Mouse (Mus musculus): ENCODE results near the gene A530064D06Rik. TPM values are rescaled to one million over a fixed set of nuclear protein-coding genes. Genes with fewer than 3 reads are reported as not detected.
"Not testable (repeated sequence)": the region's sequence is repeated elsewhere in the genome, so short reads cannot be mapped to it uniquely, and the experiment has no call there.

Gene A530064D06Rik
- polyA plus RNA-seq (2012), result not detected in 2 replicates

DNA sequence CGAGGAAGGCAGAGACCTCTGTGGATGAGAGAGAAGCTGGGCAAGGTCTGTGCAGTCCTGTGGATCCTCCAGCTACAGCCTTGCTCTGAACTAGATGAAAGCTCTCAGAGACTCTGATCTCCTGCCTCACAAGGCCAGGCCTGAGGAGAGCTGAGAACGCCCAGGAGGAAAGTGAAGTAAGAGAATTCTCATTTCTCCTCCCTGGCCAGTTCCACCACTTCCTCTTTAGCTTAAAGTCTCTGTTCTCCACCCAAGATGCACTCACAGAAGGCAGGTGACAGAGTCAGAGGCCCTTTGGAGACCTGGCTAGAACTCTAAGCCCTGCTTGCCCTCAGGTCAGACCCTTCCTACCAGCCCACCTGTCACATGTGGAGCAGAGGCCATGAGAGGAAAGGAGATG, at the start of gene A530064D06Rik:
Gene A530064D06Rik (minus strand): TSS at position 173 of the 400 bp plus-strand sequence.
- not testable (repeated sequence) for TF ChIP-seq GATA1 (IDR thresholded peaks at IDR 0.05; ENCODE audit: low read length)

- TF ChIP-seq GATA1 (IDR thresholded peaks at IDR 0.05; ENCODE audit: low read length), result no peak
These were observed 48.4 kb upstream of the A530064D06Rik start for GRCm38 (mm10) chr17:48215429-48215828.

- no peak for TF ChIP-seq GATA1 (IDR thresholded peaks at IDR 0.05; ENCODE audit: low read length)
These were observed 46.4 kb upstream of the A530064D06Rik start for GRCm38 (mm10) chr17:48213511-48213910.

DNA sequence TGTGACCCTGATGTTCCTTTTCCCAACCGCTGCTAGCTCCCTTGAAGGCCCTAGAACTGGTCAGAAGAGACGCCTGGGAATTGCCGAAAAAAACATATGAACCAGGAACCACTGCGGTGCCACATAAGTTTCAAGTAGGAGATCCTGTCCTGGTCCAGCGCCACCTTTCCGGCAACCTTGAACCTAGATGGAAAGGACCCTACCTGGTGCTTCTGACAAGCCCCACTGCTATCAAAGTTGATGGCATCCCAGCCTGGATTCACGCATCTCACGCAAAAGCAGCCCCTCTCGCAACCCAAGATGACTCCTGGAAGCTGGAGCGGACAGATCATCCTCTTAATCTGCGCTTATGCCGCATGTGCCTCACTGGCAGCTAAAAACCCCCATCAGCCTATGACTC, 45.5 kb upstream of the A530064D06Rik start:
- TF ChIP-seq GATA1 (IDR thresholded peaks at IDR 0.05; ENCODE audit: low read length), result no peak

GRCm38 (mm10) chr17:48203086-48203485, 36.0 kb upstream of the A530064D06Rik start:
- TF ChIP-seq GATA1 (IDR thresholded peaks at IDR 0.05; ENCODE audit: low read length), result no peak

DNA sequence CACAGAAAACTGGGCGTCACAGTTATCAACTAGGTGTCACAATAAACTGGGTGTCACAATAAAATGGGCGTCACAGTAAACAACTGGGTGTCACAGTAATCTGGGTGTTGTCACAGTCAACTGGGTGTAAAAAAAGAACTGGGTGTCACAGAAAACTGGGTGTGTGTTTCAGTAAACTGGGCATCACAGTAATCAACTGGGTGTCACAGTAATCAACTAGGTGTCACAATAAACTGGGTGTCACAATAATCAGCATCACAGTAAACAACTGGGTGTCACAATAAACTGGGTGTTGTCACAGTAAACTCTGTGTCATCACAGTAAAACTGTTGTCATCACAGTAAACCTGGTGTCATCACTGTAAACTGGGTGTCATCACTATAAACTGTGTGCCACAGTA, 25.3 kb upstream of the A530064D06Rik start:
- TF ChIP-seq GATA1 (IDR thresholded peaks at IDR 0.05; ENCODE audit: low read length), result no peak

- no peak for TF ChIP-seq GATA1 (IDR thresholded peaks at IDR 0.05; ENCODE audit: low read length)
These were observed 18.2 kb upstream of the A530064D06Rik start for GRCm38 (mm10) chr17:48185252-48185651.

DNA sequence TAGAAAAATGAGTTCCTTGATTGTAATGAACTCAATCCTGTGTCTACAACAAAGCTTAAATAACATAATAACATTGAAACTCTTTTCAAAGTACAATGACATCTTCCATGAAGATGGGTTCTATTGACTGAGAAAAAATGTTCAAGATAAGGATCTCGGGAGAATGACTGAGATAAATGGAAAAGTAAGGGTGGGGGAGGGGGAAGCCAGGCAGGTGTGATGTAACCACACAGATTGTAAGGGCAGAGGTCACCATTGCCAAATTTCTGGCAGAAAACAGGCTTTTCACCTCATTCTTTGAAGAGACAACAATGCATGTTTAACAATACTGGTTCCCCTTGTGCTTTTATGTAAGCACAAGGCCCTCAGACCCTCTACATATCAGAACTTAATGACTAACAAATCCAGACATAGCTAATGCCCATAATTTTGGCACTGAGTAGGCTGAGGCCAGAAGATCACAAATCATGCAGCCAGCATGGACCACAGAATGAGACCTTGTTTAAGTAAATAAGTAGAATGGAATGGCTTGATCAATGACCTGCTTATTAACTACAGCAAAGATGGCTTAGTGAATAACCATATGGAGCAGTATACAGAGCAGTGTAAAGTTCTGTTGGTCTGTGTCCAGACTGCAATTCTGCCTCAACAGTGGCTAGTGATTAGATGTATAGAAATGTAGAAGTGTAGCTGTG, 9.5 kb downstream of the A530064D06Rik start:
- TF ChIP-seq GATA1 (IDR thresholded peaks at IDR 0.05; ENCODE audit: low read length), result no peak

- TF ChIP-seq GATA1 (IDR thresholded peaks at IDR 0.05; ENCODE audit: low read length), result no peak
These were observed 21.0 kb downstream of the A530064D06Rik start, which contains the start of gene 9830107B12Rik for GRCm38 (mm10) chr17:48146120-48146519. Gene 9830107B12Rik (minus strand): TSS chr17:48146268.

DNA sequence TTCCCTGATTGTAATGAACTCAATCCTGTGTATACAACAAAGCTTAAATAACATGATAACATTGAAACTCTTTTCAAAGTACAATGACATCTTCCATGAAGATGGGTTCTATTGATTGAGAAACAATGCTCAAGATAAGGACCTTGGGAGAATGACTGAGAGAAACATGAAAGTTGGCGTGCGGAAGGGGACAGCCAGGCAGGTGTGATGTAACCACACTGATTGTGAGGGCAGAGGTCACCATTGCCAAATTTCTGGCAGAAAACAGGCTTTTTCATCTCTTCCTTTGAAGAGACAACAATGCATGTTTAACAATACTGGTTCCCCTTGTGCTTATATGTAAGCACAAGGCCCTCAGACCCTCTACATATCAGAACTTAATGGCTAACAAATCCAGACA, 34.3 kb downstream of the A530064D06Rik start:
- no peak for TF ChIP-seq GATA1 (IDR thresholded peaks at IDR 0.05; ENCODE audit: low read length)

DNA sequence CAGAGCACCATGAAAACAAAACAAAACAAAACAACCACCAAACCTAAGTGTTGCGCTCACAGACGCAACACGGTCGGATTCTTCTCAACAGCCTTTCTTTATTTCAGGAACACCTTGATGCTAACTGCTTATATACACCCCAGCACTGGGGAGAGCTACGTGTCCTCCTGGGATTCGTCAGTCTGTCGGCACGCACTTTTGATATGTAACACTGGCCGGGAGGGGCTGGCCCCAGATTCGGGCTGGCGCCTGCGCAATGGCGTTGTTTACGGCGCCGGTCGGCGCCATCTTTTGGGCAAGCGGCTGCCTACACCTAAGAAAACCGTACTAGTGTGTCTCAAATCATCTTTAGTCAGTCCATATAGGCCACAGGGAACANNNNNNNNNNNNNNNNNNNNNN, 46.6 kb downstream of the A530064D06Rik start:
- TF ChIP-seq GATA1 (IDR thresholded peaks at IDR 0.05; ENCODE audit: low read length), result no peak

DNA sequence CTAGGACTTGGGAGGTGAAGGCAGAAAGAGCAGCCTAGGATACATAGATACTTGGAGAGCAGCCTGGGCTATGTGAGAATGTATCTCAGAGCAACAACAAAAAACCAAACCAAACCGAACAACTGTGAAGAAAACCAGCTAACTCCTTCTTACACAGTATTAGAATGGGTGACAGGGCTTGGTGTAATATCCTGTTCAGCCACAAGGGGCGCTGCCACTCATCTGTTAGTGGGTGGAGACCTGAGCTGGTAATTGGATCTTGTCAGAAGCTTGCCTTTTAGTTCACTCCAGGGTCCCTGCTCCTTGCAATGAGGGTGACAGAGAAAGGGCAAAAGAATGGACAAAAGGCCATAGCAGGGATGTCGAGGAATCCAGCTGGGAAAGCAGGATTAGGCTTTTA, 47.4 kb downstream of the A530064D06Rik start:
- TF ChIP-seq GATA1 (IDR thresholded peaks at IDR 0.05; ENCODE audit: low read length), result no peak

DNA sequence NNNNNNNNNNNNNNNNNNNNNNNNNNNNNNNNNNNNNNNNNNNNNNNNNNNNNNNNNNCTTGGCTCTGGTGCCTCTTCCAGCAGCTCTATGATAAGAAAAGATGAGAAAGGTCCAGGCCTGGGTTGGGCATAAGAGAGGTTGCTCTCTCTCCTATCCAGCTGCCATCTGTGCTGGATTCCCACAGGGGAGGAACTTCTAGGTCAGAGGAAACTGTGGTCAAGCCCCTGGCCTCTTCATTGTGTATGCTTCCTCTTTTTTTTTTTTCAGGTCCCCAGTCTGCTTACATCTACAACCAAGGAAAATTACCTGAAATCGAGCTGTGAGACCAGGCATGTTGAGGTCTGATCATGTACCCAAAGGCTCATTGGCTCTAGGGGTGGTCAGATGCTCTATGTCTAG, 48.5 kb downstream of the A530064D06Rik start:
- no peak for TF ChIP-seq GATA1 (IDR thresholded peaks at IDR 0.05; ENCODE audit: low read length)

DNA sequence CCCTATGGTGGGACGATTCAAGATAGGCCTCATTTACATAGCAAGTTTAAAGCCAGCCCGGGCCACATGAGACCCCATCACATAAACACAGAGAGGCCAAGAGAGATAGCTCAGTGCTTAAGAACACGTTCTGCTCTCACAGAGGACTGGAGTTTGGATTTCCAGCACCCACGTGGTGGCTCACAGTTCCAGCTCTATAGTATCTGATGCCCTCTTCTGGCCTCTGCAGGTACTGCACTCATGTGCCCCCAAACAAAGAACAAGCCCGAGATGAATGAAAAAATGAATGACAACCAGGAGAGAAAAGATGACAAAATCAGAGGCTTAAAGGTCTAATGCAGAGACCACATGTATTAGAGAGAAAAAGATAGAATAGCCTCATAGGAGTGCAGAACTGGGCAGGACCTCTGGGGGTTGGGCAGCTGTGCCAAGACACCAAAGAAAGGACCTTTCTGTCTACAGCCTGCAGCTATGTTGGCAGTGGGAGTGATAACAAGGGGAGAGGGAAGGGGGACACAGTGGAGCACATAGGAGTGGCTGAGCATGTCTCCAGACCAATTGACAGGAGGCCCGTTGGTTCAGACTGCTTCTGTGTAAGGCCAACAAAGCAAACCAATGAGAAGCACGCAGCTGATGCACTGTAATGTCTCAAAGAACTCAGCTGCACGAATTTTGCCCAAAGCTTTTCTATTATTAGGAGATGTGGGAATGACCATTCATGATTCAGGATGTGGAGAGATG, 56.4 kb downstream of the A530064D06Rik start:
- no peak for TF ChIP-seq GATA1 (IDR thresholded peaks at IDR 0.05; ENCODE audit: low read length)

GRCm38 (mm10) chr17:48108520-48108919, 58.6 kb downstream of the A530064D06Rik start:
- TF ChIP-seq GATA1 (IDR thresholded peaks at IDR 0.05; ENCODE audit: low read length), result no peak

- TF ChIP-seq GATA1 (IDR thresholded peaks at IDR 0.05; ENCODE audit: low read length), result no peak
These were observed 59.2 kb downstream of the A530064D06Rik start for GRCm38 (mm10) chr17:48107862-48108261.

DNA sequence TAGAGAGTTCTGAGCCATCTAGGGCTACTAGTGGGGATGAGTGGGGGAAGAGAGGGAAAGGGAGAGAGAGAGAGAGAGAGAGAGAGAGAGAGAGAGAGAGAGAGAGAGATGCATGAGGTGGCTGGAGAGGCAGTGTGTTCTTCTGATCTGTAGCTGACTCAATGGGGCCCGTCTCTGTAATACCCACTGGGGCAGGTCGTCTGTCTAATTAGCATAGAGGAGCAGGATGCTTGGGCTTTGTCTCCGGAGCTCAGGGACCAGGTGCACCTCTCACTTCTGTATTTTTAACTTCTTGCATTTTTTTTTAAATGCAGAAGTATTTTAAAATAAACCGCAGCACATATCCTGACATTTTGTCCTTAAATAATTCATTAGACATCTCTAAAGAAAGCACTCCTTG, 59.7 kb downstream of the A530064D06Rik start:
- no peak for TF ChIP-seq GATA1 (IDR thresholded peaks at IDR 0.05; ENCODE audit: low read length)

Measured in G1E-ER4 (cell line).